Mouse (Mus musculus) thymus, postnatal 4 days (tissue): ENCODE measurements around the gene Ptprs.

Experiments
- DNase-seq: peaks from one replicate; pipeline ENCODE4 v3.0.0; 2021

Gene Ptprs

DNA sequence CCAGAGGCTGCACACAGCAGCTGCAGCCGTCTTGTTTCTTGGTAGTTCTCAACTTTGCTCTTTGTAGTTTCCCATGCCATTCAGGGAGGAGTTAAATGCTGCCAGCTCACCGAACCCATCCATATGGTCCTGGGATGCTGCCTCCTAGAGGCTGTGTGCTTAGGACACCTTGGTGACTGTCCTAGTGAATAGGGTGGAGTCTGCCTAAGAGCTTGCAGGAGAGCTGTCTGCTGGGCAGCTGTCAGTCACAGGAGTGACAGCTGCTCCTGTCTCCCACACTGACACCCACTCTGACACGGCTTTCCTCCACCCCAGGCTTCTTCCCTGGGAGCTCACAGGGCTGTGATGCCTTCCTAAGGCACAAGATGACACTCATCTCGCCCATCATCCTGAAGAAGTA is 104.2 kb downstream of the Ptprs start:
- no peak for DNase-seq

DNA sequence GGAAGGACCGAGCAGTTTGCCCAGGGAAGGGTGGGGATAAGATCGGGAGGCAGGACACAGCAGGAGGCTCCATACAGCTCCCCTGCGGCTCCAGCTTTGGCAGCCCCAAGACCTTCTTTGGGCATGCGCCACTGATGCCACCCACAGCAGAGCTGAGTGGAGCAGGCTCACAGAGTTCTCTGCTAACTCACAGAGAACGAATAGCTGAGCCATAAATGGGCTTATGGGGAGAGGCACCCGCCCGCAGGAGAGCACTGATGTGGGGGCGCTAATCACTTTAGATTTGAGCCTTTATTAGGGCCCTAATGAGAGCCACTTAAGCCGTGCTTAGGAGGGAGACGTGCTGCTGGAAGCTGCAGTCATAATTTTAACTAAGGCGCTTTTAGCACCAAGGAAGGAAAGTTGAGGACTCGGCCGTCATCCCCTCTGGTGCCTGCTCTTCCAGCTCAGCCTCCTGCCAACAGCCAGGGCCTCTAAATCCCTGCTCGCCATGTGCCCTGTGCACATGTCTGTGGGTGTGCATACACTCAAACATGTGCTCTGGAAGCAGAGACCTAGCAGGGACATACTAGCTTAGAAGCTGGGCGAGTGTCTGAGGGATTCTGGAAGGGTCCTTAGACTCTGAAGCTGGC is 105.1 kb downstream of the Ptprs start:
- DNase-seq: no peak

DNA sequence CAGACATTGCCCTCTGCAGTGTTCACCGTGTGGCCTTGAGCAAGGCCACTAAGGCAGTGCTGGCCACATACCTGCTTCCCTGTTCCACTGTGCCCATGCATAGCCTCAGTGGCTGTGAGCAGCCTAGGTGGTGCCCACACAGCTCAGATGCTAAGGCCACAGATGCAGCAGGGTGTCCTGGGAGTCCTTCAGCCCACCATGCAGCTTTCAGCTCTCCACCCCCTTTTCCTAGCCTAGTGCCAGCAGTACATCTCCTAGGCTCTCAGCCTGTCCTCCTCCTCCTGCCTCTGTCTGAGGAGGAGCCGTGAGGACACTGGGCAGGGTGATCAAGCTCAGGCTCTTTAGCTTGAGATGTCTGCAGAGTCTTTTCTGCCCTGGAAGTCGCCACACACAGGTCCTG is 106.2 kb downstream of the Ptprs start:
- no peak for DNase-seq

DNA sequence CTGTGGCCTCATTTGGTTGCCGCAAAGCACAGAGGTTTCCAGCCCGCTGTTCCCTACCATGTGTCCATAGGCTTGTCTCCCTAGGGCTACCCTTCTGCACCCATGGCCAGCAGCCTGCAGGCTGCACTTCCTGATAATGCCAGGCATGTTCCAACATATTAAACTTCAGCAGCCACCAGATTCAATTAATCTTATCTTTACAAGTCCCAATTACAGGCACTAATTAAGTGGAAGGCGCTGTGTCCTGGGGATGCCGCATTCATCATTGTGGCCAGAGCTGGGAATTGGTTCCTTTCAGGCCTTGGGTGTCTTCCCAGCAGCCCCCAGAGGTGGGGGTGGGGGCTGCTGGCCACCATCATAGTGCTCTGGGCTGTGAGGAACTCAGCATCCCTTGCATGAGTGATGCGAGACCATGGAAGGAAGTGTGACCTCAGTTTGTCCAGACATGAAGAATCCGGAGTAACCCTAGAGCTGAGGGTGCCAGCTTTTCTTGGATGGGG is 107.9 kb downstream of the Ptprs start:
- no peak for DNase-seq

DNA sequence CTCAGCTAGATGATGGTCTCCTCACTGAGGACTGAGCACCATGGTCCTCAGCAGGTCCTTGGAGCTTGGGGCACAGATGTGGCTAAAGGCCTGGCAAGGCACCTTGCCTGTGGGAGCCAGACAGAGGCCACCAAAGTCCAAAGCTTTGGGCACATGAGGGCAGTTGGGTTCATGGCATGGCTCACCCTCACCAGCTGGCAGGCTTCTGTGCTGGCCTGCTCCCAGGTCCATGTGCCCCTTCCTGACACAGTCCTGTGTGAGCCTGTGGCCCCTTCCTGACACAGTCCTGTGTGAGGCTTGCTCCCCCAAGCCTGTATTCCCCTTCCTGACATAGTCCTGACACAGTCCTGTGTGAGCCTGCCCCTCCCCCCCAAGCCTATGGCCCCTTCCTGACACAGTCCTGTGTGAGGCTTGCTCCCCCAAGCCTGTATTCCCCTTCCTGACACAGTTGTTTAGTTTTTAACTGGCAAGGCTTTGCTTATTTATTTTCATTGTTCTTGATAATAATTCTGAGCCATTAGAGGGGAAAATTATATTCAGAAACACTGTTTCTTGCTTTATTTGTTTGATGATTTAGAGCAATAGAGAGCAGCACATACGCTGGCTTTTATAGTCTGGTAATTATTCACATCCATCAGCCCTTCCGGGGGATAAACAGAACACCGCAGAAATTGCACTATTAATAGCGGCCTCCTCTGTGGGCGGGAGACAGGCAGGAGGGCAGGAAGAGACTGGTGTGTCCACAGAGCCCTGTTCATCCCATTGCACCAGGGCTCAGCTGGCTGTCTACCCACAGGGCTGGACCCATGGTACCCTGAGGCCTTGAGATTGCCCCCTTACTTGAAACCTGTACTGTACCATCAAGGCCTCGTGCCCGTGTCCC is 110.3 kb downstream of the Ptprs start:
- DNase-seq: no peak
